Mouse (Mus musculus): ENCODE results near the gene Fcmr. TPM values are rescaled to one million over a fixed set of nuclear protein-coding genes. Genes with fewer than 3 reads are reported as not detected.

Fcmr gene
- total RNA-seq, 2 experiments from 2014 or later, result not detected

GRCm38 (mm10) chr1:130855723-130856122 lies 9.7 kb upstream of the Fcmr start:
- ATAC-seq (replicated peaks; ENCODE audit: poor library complexity), result no peak

- no peak for ATAC-seq (replicated peaks; ENCODE audit: poor library complexity)
Observed at GRCm38 (mm10) chr1:130857456-130857855, 8.0 kb upstream of the Fcmr start.

- ATAC-seq (replicated peaks; ENCODE audit: poor library complexity), result peak; percentile 63
Observed at GRCm38 (mm10) chr1:130864238-130864637, 1.2 kb upstream of the Fcmr start.

GRCm38 (mm10) chr1:130864741-130865140 lies 728 bp upstream of the Fcmr start:
- ATAC-seq (replicated peaks; ENCODE audit: poor library complexity), result no peak

- ATAC-seq (replicated peaks; ENCODE audit: poor library complexity), result peak; percentile 57
Observed at GRCm38 (mm10) chr1:130872912-130873311, 7.4 kb downstream of the Fcmr start.

- ATAC-seq (replicated peaks; ENCODE audit: poor library complexity), result peak; percentile 66; the same call in 1 of the 2 replicates
Observed at GRCm38 (mm10) chr1:130875139-130875538, 9.7 kb downstream of the Fcmr start.

GRCm38 (mm10) chr1:130875910-130876309 lies 10.4 kb downstream of the Fcmr start:
- no peak for ATAC-seq (replicated peaks; ENCODE audit: poor library complexity)

- peak; percentile 44; the same call in 1 of the 2 replicates for ATAC-seq (replicated peaks; ENCODE audit: poor library complexity)
Observed at GRCm38 (mm10) chr1:130876931-130877509, 11.6 kb downstream of the Fcmr start.

GRCm38 (mm10) chr1:130877889-130878614 lies 12.6 kb downstream of the Fcmr start:
- peak; percentile 35 for ATAC-seq (replicated peaks; ENCODE audit: poor library complexity)

GRCm38 (mm10) chr1:130879927-130880326 lies 14.5 kb downstream of the Fcmr start:
- ATAC-seq (replicated peaks; ENCODE audit: poor library complexity), result no peak

- ATAC-seq (replicated peaks; ENCODE audit: poor library complexity), result no peak
Observed at GRCm38 (mm10) chr1:130883146-130883545, 17.7 kb downstream of the Fcmr start.

GRCm38 (mm10) chr1:130887354-130887753 lies 21.9 kb downstream of the Fcmr start, which contains the start of gene Il24:
Gene Il24, minus strand, starts transcription at chr1:130887454.
- no peak for ATAC-seq (replicated peaks; ENCODE audit: poor library complexity)

- ATAC-seq (replicated peaks; ENCODE audit: poor library complexity), result no peak
Observed at GRCm38 (mm10) chr1:130892446-130892845, 27.0 kb downstream of the Fcmr start.

GRCm38 (mm10) chr1:130893329-130894040 lies 28.0 kb downstream of the Fcmr start:
- no peak for ATAC-seq (replicated peaks; ENCODE audit: poor library complexity)

- ATAC-seq (replicated peaks; ENCODE audit: poor library complexity), result no peak
Observed at GRCm38 (mm10) chr1:130894468-130894867, 29.0 kb downstream of the Fcmr start.

- no peak for ATAC-seq (replicated peaks; ENCODE audit: poor library complexity)
Observed at GRCm38 (mm10) chr1:130902505-130902904, 37.0 kb downstream of the Fcmr start.

- no peak for ATAC-seq (replicated peaks; ENCODE audit: poor library complexity)
Observed at GRCm38 (mm10) chr1:130911401-130912010, 46.0 kb downstream of the Fcmr start, which contains the start of gene Il20. Gene Il20, minus strand, starts transcription at chr1:130911451.

- ATAC-seq (replicated peaks; ENCODE audit: poor library complexity), result peak; percentile 73
Observed at GRCm38 (mm10) chr1:130918323-130918980, 53.0 kb downstream of the Fcmr start.

GRCm38 (mm10) chr1:130926484-130926883 lies 61.0 kb downstream of the Fcmr start:
- peak; percentile 70 for ATAC-seq (replicated peaks; ENCODE audit: poor library complexity)

Data from megakaryocyte progenitor cell, adult 5-6 weeks (primary cell).